Mouse (Mus musculus): ENCODE measurements around the gene Sdr16c6.

Sdr16c6 gene

DNA sequence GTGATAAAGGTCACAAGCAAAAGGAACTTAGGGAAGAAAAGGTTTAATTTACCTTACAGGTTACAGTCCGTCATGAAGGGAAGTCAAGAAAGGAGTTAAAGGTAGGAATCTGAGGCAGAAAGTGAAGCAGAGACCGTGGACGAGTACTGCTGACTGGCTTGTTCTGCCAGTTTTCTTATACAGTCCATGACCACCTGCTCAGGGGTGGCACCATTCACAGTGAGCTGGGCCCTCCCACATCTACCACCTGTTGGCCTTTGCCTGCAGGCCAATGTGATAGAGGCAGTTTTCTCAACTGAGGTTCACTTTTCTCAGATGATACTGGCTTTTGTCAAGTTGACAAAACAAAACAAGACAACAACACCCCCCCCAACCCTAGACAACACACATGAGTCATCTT, at the start of gene Sdr16c6:
Gene Sdr16c6 (minus strand): TSS at position 151 of the 400 bp plus-strand sequence.
- DNase-seq (ENCODE audit: low spot score): no peak

DNA sequence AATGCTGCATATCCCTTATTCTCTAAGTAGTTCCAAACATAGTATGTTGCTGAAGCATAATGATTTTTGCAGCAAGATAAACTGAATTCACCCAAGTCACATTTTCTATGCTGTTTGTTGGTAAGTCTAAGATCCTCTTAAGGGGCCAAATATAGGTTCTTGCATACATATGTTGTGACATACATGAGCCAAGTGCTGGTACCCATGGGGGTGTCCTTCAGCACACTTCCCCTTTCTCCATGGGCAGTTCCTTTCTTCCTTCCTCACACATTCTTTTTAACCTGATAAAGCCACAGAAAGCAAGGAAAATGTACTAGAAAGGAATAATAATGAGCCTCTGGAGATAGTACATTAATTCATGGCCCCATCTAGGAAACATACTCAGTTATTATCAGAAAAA, 2.9 kb upstream of the Sdr16c6 start:
- DNase-seq (ENCODE audit: low spot score): no peak

DNA sequence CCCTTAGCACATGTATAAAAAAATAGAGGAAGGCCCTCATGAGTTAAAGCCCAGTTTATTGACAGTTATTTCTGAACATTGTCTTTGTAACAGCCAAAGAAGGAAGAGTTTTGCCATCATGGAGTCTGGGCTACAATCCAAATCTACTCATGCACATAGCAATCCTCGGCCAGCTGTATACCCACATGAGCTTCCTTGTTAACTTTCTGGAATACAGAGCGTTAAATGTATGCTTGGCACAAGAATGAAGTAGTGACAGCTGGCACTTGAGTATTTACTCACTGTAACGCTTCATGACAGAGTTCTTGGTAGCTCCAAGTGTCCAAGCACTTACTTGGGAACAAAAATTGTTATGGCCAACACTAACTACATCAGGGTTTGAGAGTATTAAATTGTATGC, 1.8 kb upstream of the Sdr16c6 start:
- DNase-seq (ENCODE audit: low spot score): no peak

DNA sequence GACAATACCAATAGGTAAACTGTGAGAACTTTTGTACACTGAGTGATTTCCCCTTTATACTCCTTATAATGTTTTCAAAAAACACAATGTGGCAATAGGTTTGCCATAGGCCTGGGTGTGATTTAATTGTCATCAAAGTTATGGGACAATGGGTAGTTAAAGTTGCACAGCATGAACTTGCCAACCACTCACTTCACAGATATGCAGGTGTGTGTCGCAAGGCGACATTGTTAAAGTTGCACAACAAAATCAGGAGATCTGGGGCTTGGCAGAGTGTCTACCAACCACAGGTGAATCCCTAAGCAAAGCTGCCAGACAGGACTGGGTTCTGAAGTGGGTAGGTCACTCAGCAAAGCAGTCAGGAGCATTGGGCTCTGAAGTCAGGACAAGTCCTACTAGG, 1.3 kb downstream of the Sdr16c6 start:
- DNase-seq (ENCODE audit: low spot score): no peak
